ENCODE assay signal across 13 mouse cellular contexts in the genomic region with DNA sequence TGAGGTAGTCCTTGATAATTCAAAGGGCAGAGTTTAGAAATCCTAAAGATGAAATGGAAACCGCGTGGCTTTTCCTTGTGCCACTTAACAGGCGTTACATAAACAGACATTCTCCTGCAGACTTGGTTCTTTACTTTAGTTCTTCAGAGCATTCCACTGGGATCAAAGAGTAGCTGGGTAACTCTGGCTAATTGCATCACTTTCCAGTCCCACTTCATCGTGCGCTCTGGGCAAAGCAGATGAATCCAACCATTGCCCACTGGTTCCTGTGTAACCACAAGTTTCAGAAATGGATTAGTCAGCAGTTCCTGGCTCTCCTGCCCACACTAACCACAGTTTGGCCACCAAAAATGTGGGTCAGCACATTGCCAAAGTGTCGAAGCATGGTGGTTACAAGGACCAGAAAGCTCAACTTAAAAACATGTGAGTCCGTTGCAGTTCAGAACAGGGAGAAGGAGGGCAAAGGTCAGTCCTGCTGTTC. TPM values are rescaled to one million over a fixed set of nuclear protein-coding genes. Genes with fewer than 3 reads are reported as not detected.
DNase-seq lines count a peak whose midpoint lies in the region; ATAC-seq lines count a peak whose summit lies in the region.
"Had no signal": no experiment of that assay in that cellular context is flagged by ENCODE, and none has a peak within 500 bp of the region (broad histone marks: within the 10 kb centered on the region; RNA-seq: fewer than 3 reads in every experiment).

No protein-coding gene starts in this region.

- no peak overlapping the region for H3K27ac ChIP-seq in embryonic facial prominence, embryonic 11.5 days (replicated peaks; ENCODE audit: low read depth, low read length)
- no peak overlapping the region for H3K27ac ChIP-seq in embryonic facial prominence, embryonic 10.5 days (replicated peaks)
- H3K27ac ChIP-seq in liver, embryonic 11.5 days (ENCODE audit: low read depth, low read length) = no peak overlapping the region
- H3K27ac ChIP-seq: macrophage had no signal

- WGBS in embryonic facial prominence, embryonic 11.5 days = 49% methylated on average over 7 of the region's 7 CpGs
- 56% methylated on average over 7 of the region's 7 CpGs for WGBS in embryonic facial prominence, embryonic 10.5 days
- WGBS in liver, embryonic 11.5 days = 49% methylated on average over 7 of the region's 7 CpGs

- H3K9ac ChIP-seq in embryonic facial prominence, embryonic 11.5 days (replicated peaks; ENCODE audit: low read length) = no peak overlapping the region
- no peak overlapping the region for H3K9ac ChIP-seq in liver, embryonic 11.5 days (ENCODE audit: low read depth, low read length)

- no peaks in the 10 kb centered on the region for H3K36me3 ChIP-seq in embryonic facial prominence, embryonic 11.5 days (replicated peaks; ENCODE audit: control insufficient read depth, insufficient read depth, low read depth, low read length)
- no peaks in the 10 kb centered on the region for H3K36me3 ChIP-seq in embryonic facial prominence, embryonic 10.5 days (replicated peaks)
- no peaks in the 10 kb centered on the region for H3K36me3 ChIP-seq in liver, embryonic 11.5 days (ENCODE audit: control insufficient read depth, insufficient read depth, low read length)

- no peaks in the 10 kb centered on the region for H3K27me3 ChIP-seq in embryonic facial prominence, embryonic 11.5 days (ENCODE audit: control insufficient read depth, insufficient read depth, low read length)
- H3K27me3 ChIP-seq in embryonic facial prominence, embryonic 10.5 days (replicated peaks; ENCODE audit: low read depth, poor library complexity, severe bottlenecking) = peaks cover 55% of the 10 kb centered on the region
- H3K27me3 ChIP-seq in liver, embryonic 11.5 days (replicated peaks; ENCODE audit: control insufficient read depth, insufficient read depth, low read length) = no peaks in the 10 kb centered on the region

- H3K4me2 ChIP-seq in embryonic facial prominence, embryonic 11.5 days (ENCODE audit: low read depth, low read length) = no peak overlapping the region
- no peak overlapping the region for H3K4me2 ChIP-seq in liver, embryonic 11.5 days

- ATAC-seq in embryonic facial prominence, embryonic 11.5 days (replicated peaks; ENCODE audit: insufficient number of reproducible peaks, low FRiP score, low TSS enrichment, low read depth) = no peak
- ATAC-seq in liver, embryonic 11.5 days (replicated peaks; ENCODE audit: low FRiP score) = no peak
- ATAC-seq in megakaryocyte progenitor cell, adult 5-6 weeks (replicated peaks; ENCODE audit: poor library complexity) = peak; percentile 96
- ATAC-seq: forebrain, embryonic 16.5 days; intestine, postnatal 0 days had no signal

- no peaks in the 10 kb centered on the region for H3K4me1 ChIP-seq in embryonic facial prominence, embryonic 11.5 days (ENCODE audit: control insufficient read depth, insufficient read depth, low read length)
- H3K4me1 ChIP-seq in embryonic facial prominence, embryonic 10.5 days = no peaks in the 10 kb centered on the region; the same call in 1 of the 2 replicates
- no peaks in the 10 kb centered on the region for H3K4me1 ChIP-seq in liver, embryonic 11.5 days (replicated peaks; ENCODE audit: control insufficient read depth, insufficient read depth, low read length)

- H3K4me3 ChIP-seq in embryonic facial prominence, embryonic 11.5 days (ENCODE audit: low read depth, low read length) = no peak overlapping the region
- no peak overlapping the region for H3K4me3 ChIP-seq in embryonic facial prominence, embryonic 10.5 days
- no peak overlapping the region for H3K4me3 ChIP-seq in liver, embryonic 11.5 days (ENCODE audit: low read depth, low read length)

- no peaks in the 10 kb centered on the region for H3K9me3 ChIP-seq in embryonic facial prominence, embryonic 11.5 days (replicated peaks; ENCODE audit: control insufficient read depth, low read length)
- no peaks in the 10 kb centered on the region for H3K9me3 ChIP-seq in embryonic facial prominence, embryonic 10.5 days
- no peaks in the 10 kb centered on the region for H3K9me3 ChIP-seq in liver, embryonic 11.5 days (ENCODE audit: control insufficient read depth, low read length)

- peak; percentile 22 for DNase-seq in embryonic facial prominence, embryonic 11.5 days (ENCODE audit: low spot score)
- no peak for DNase-seq in embryonic facial prominence, embryonic 10.5 days (ENCODE audit: low spot score)
- peak; percentile 29 for DNase-seq in liver, embryonic 11.5 days (ENCODE audit: low spot score)
- no peak for DNase-seq in liver
- peak; percentile 14 for DNase-seq in kidney, postnatal 14 days
- no peak for DNase-seq in thymus, adult 18-20 months
- no peak for DNase-seq in spleen, postnatal 14 days (ENCODE audit: low spot score in 2 of 2)
- DNase-seq: thymus, postnatal 4 days had no signal

RNA-seq across cellular contexts. Expression of a gene that starts 15.4 kb away (rescaled TPM):
- 0.25 TPM in 1 of 2 replicates, not detected in the other for polyA plus RNA-seq in embryonic facial prominence, embryonic 11.5 days (2014; fragmentation: Nextera tagmentation; extraction: Ambion mirVana)
- 0.27 and 0.33 TPM in 2 replicates for polyA plus RNA-seq in embryonic facial prominence, embryonic 10.5 days (2016; fragmentation: Nextera tagmentation; extraction: Ambion mirVana)
- not detected in 2 replicates for polyA plus RNA-seq in liver, embryonic 11.5 days (2014; fragmentation: Nextera tagmentation; extraction: Ambion mirVana)
- total RNA-seq in megakaryocyte progenitor cell, adult 5-6 weeks (2015) = not detected in 2 replicates
- not detected in 2 replicates for total RNA-seq in megakaryocyte progenitor cell, adult 5-6 weeks (2017)
- total RNA-seq: left cerebral cortex, postnatal 14 days had no signal
- polyA plus RNA-seq: forebrain, embryonic 16.5 days; intestine, postnatal 0 days; macrophage had no signal

Comparison
In these comparisons a context has a peak if more than half of its experiments do, and no peak if none do; other contexts are left out.
1. DNase-seq: peak in embryonic facial prominence, embryonic 11.5 days (single experiment), liver, embryonic 11.5 days (single experiment) and kidney, postnatal 14 days (single experiment); none in embryonic facial prominence, embryonic 10.5 days (single experiment), liver (single experiment), thymus, adult 18-20 months (0 of 2) and spleen, postnatal 14 days (0 of 2).